Mouse (Mus musculus) embryonic fibroblast, embryonic 13.5 days (primary cell): ENCODE measurements at regions not wholly inside any gene's neighbourhood (a gene's known extent, or its start where the extent isn't known, plus 50 kb on each side); places are given as distances from the start of the nearest gene placed in this dataset.

Source experiments
- CTCF ChIP-seq: IDR thresholded peaks from 2 replicates; pipeline ENCODE4 v1.5.1; 2011; ENCODE audit warnings: mild to moderate bottlenecking, control low read depth, low read length, moderate library complexity, borderline replicate concordance; ENCODE audit not compliant: insufficient read depth
- POLR2A ChIP-seq: IDR thresholded peaks from 2 replicates; pipeline ENCODE4 v1.6.1; 2011; ENCODE audit warnings: low read depth, mild to moderate bottlenecking, control low read depth, low read length, moderate library complexity

DNA sequence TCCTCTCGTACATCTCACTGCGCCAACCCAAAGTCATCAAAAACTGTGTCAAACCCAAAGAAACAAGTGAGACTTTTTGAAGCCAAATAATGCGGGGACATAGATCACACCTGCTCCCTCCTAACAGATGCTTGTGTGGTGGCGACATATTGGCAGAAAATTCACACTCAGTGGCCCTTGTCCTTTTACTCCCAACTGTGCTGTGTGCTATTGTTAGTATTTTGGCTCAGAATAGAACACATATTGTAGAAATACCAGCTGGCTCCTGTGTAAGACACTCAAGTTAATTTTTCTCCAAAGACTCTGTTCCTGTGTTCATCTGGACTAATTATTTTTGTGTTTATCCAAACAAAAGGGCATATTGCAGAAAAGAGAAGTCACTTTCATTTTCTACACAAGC lies 487.2 kb downstream of the Epha4 start:
- TF ChIP-seq CTCF (no peak), POLR2A (no peak)
